Mouse (Mus musculus) kidney, embryonic 15.5 days (tissue): ENCODE results near the gene Ggt7. TPM values are rescaled to one million over a fixed set of nuclear protein-coding genes. Genes with fewer than 3 reads are reported as not detected.
"Not testable (repeated sequence)": the region's sequence is repeated elsewhere in the genome, so short reads cannot be mapped to it uniquely, and the experiment has no call there.

Source experiments
- ATAC-seq: fragments of 200-750 bp; cut with Nextera tagmentation; replicated peaks from 2 replicates; pipeline ENCODE4 v1.8.0; 2017; ENCODE audit warnings: moderate TSS enrichment; ENCODE audit not compliant: low FRiP score
- H3K27ac ChIP-seq: fragments of 300-500 bp; sonication (generic); 2 replicates; pipeline ENCODE4 v1.5.1; 2015; ENCODE audit warnings: mild to moderate bottlenecking, inconsistent platforms
- H3K27me3 ChIP-seq: fragments of 300-500 bp; sonication (generic); 2 replicates; pipeline ENCODE4 v1.6.1; 2015; ENCODE audit warnings: inconsistent platforms
- H3K36me3 ChIP-seq: fragments of 300-500 bp; sonication (generic); 2 replicates; pipeline ENCODE4 v1.6.1; 2015; ENCODE audit warnings: inconsistent platforms
- H3K4me1 ChIP-seq: fragments of 300-500 bp; sonication (generic); 2 replicates; pipeline ENCODE4 v1.6.1; 2015; ENCODE audit warnings: inconsistent platforms
- H3K4me2 ChIP-seq: fragments of 300-500 bp; sonication (generic); 2 replicates; pipeline ENCODE4 v1.6.1; 2015; ENCODE audit warnings: moderate library complexity, mild to moderate bottlenecking, inconsistent platforms
- H3K4me3 ChIP-seq: fragments of 300-500 bp; sonication (generic); replicated peaks from 2 replicates; pipeline ENCODE4 v1.5.1; 2015; ENCODE audit warnings: mild to moderate bottlenecking, inconsistent platforms
- H3K9ac ChIP-seq: fragments of 300-500 bp; sonication (generic); 2 replicates; pipeline ENCODE4 v1.6.1; 2015; ENCODE audit warnings: mild to moderate bottlenecking, inconsistent platforms
- H3K9me3 ChIP-seq: fragments of 300-500 bp; sonication (generic); replicated peaks from 2 replicates; pipeline ENCODE4 v1.6.1; 2016; ENCODE audit warnings: inconsistent platforms
- WGBS: fragments of 180-500 bp; shearing (Covaris S2); methylation state at CpG from one replicate; pipeline ENCODE4 v1.1.7; 2015; ENCODE audit warnings: mixed read lengths; 5-methylcytosine and 5-hydroxymethylcytosine counted together
- polyA plus RNA-seq: library from polyadenylated mRNA; unstranded; fragments of >200 nt; fragmentation: Nextera tagmentation; extraction: Ambion mirVana; gene quantifications from 2 replicates; pipeline ENCODE4 v1.2.1, GENCODE M21; 2015

Gene Ggt7
- 3.2 and 4.5 TPM in 2 replicates for polyA plus RNA-seq

GRCm38 (mm10) chr2:155517455-155518423, at the start of gene Ggt7, which contains the start of gene Acss2:
Gene Ggt7, minus strand, starts transcription at chr2:155518237.
Gene Acss2, plus strand, starts transcription at chr2:155517948.
- Histone ChIP-seq H3K9me3 (no peaks in the 10 kb centered on the region), H3K9ac (peak within 1 kb of the TSS; percentile 61), H3K27me3 (peaks cover 21% of the 10 kb centered on the region), H3K36me3 (no peaks in the 10 kb centered on the region), H3K4me1 (peaks cover 22% of the 10 kb centered on the region), H3K27ac (peak within 1 kb of the TSS; percentile 79), H3K4me3 (peak within 1 kb of the TSS; percentile 94), H3K4me2 (peak within 1 kb of the TSS; percentile 93)
- WGBS: 3% methylated on average over 69 of the region's 70 CpGs
- ATAC-seq: peak; percentile 99

- Histone ChIP-seq H3K27me3 (no peaks in the 10 kb centered on the region), H3K9me3 (no peaks in the 10 kb centered on the region), H3K9ac (no peak overlapping the region), H3K4me1 (peaks cover 3% of the 10 kb centered on the region; the same call in 1 of the 2 replicates), H3K4me2 (no peak overlapping the region), H3K4me3 (no peak overlapping the region), H3K27ac (no peak overlapping the region), H3K36me3 (peaks cover 13% of the 10 kb centered on the region)
- WGBS: 87% methylated on average over 5 of the region's 5 CpGs
- no peak for ATAC-seq
Measured at GRCm38 (mm10) chr2:155567751-155568150, 49.7 kb upstream of the Ggt7 start.

DNA sequence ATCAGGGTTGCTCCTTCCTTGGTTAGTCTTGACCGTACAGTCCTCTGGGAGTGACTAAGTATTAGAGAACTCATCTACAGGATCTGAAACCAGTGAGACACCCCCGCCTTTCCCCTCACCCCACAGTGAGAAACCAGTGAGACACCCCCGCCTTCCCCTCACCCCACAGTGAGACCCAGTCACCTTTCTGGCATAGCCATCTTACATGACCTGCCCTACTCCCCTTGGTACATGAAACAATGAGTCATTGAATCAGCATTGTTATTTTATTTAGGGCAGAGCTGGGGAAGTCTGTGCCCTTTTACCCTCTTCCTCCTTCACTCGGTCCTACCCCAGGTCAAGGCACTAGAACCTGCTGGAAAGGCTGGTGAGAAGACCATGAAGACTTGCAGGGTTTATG, 44.9 kb upstream of the Ggt7 start:
- 78% methylated on average over 4 of the region's 4 CpGs for WGBS
- Histone ChIP-seq H3K27ac (no peak overlapping the region), H3K4me1 (no peaks in the 10 kb centered on the region), H3K9me3 (no peaks in the 10 kb centered on the region), H3K4me3 (no peak overlapping the region), H3K4me2 (no peak overlapping the region), H3K9ac (no peak overlapping the region), H3K27me3 (no peaks in the 10 kb centered on the region), H3K36me3 (peaks cover 13% of the 10 kb centered on the region)
- ATAC-seq: no peak

GRCm38 (mm10) chr2:155562209-155562608, 44.2 kb upstream of the Ggt7 start:
- no peaks in the 10 kb centered on the region for H3K9me3 ChIP-seq
- H3K4me1 ChIP-seq: no peaks in the 10 kb centered on the region
- H3K4me2 ChIP-seq: no peak overlapping the region
- no peak overlapping the region for H3K4me3 ChIP-seq
- H3K36me3 ChIP-seq: peaks cover 9% of the 10 kb centered on the region
- no peaks in the 10 kb centered on the region for H3K27me3 ChIP-seq
- ATAC-seq: no peak
- WGBS: 60% methylated on average over 1 of the region's 1 CpGs
- no peak overlapping the region for H3K9ac ChIP-seq
- H3K27ac ChIP-seq: no peak overlapping the region

DNA sequence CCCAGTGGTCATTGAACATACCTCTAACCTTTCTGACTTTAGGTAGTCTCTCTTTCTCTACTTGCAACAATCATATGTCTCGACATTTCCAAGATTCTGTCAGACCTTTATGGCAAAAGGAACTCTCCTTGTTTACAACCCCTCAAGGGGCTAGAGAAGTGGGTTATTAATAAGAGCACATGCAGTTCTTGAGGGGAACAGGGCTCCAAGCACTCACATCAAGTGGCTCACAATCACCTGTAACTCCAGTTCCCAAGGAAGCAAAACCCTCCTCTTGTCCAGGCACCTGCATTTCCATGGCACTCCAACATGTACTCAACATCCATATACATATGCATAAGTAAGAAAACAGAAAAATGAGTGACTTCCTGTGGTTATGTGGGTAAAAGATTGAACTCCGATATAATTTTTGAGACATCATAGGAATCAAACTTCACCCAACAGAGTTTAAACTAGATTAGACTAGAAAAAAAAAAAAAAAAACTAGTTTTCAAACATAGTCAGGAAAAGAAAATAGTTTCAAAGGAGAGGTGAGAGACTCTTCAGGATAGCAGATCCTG, 36.5 kb upstream of the Ggt7 start:
- Histone ChIP-seq H3K27me3 (no peaks in the 10 kb centered on the region), H3K9me3 (no peaks in the 10 kb centered on the region), H3K4me1 (no peaks in the 10 kb centered on the region), H3K36me3 (no peaks in the 10 kb centered on the region), H3K9ac (no peak overlapping the region), H3K27ac (no peak overlapping the region), H3K4me3 (no peak overlapping the region), H3K4me2 (no peak overlapping the region)
- 77% methylated on average over 2 of the region's 2 CpGs for WGBS
- no peak for ATAC-seq

GRCm38 (mm10) chr2:155552949-155553354, 34.9 kb upstream of the Ggt7 start:
- Histone ChIP-seq H3K9me3 (no peaks in the 10 kb centered on the region), H3K27me3 (no peaks in the 10 kb centered on the region), H3K36me3 (no peaks in the 10 kb centered on the region), H3K4me1 (no peaks in the 10 kb centered on the region), H3K4me2 (no peak overlapping the region), H3K4me3 (no peak overlapping the region), H3K27ac (no peak overlapping the region), H3K9ac (no peak overlapping the region)
- no peak for ATAC-seq

DNA sequence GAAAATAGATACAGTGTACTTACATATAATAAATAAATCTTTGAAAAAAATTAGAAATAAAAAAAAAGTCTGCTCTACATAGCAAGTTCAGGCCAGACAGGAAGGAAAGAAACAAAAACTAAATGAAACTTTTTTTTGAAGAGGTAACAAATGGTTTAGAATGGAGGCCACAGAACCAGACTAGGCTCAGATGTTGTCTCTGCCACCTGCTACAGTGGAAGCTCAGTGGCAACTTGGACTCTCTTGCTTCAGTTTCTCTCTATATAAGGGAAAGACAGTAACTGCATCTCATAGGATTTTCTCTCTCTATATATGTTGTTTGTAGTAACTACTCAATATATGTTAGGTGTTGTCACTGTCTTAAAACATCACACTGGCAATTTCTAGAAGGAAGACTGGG, 34.3 kb upstream of the Ggt7 start:
- H3K36me3 ChIP-seq: no peaks in the 10 kb centered on the region
- no peaks in the 10 kb centered on the region for H3K27me3 ChIP-seq
- H3K9ac ChIP-seq: no peak overlapping the region
- no peaks in the 10 kb centered on the region for H3K9me3 ChIP-seq
- no peak overlapping the region for H3K27ac ChIP-seq
- no peak overlapping the region for H3K4me3 ChIP-seq
- no peak for ATAC-seq
- no peaks in the 10 kb centered on the region for H3K4me1 ChIP-seq
- H3K4me2 ChIP-seq: no peak overlapping the region

GRCm38 (mm10) chr2:155546955-155547354, 28.9 kb upstream of the Ggt7 start:
- Histone ChIP-seq H3K9me3 (no peaks in the 10 kb centered on the region), H3K4me1 (no peaks in the 10 kb centered on the region), H3K27ac (no peak overlapping the region), H3K9ac (no peak overlapping the region), H3K4me3 (no peak overlapping the region), H3K36me3 (no peaks in the 10 kb centered on the region), H3K4me2 (no peak overlapping the region), H3K27me3 (no peaks in the 10 kb centered on the region)
- no peak for ATAC-seq
- 79% methylated on average over 1 of the region's 1 CpGs for WGBS

- no peaks in the 10 kb centered on the region for H3K9me3 ChIP-seq
- H3K4me3 ChIP-seq: no peak overlapping the region
- no peaks in the 10 kb centered on the region for H3K27me3 ChIP-seq
- no peak overlapping the region for H3K4me2 ChIP-seq
- ATAC-seq: no peak
- no peak overlapping the region for H3K27ac ChIP-seq
- no peaks in the 10 kb centered on the region for H3K36me3 ChIP-seq
- 74% methylated on average over 6 of the region's 6 CpGs for WGBS
- no peaks in the 10 kb centered on the region for H3K4me1 ChIP-seq
- no peak overlapping the region for H3K9ac ChIP-seq
Measured at GRCm38 (mm10) chr2:155540822-155541458, 22.9 kb upstream of the Ggt7 start.

- Histone ChIP-seq H3K36me3 (no peaks in the 10 kb centered on the region), H3K4me3 (no peak overlapping the region), H3K9ac (no peak overlapping the region), H3K4me1 (no peaks in the 10 kb centered on the region), H3K27ac (no peak overlapping the region), H3K4me2 (no peak overlapping the region), H3K27me3 (no peaks in the 10 kb centered on the region), H3K9me3 (no peaks in the 10 kb centered on the region)
- no peak for ATAC-seq
Measured at GRCm38 (mm10) chr2:155539696-155540095, 21.7 kb upstream of the Ggt7 start.

- not testable (repeated sequence) for H3K27ac ChIP-seq, ATAC-seq, H3K9ac ChIP-seq, H3K4me1 ChIP-seq, H3K4me2 ChIP-seq, H3K27me3 ChIP-seq, H3K36me3 ChIP-seq, H3K9me3 ChIP-seq
- WGBS: 74% methylated on average over 19 of the region's 19 CpGs
- H3K4me3 ChIP-seq: peak overlapping the region; percentile 16; the same call in 1 of the 2 replicates
Measured at GRCm38 (mm10) chr2:155538463-155539057, 20.5 kb upstream of the Ggt7 start.
